Mouse (Mus musculus) CH12.LX (cell line): ENCODE results near the gene Zfp423.

Source experiments
- CTCF ChIP-seq, 2 experiments: IDR thresholded peaks in 1 of 2; conservative IDR thresholded peaks in 1 of 2; 2 replicates each; pipeline ENCODE4 v1.5.1; 2011 to 2012; ENCODE audit warnings: low read depth in 2 of 2, low read length in 2 of 2, improper control_type of control experiment in 1 of 2, inconsistent platforms in 1 of 2, mild to moderate bottlenecking in 1 of 2, moderate library complexity in 1 of 2
- E2F4 ChIP-seq: IDR thresholded peaks from 2 replicates; pipeline ENCODE4 v1.6.1; 2011; ENCODE audit warnings: low read depth, low read length, improper control_type of control experiment; ENCODE audit not compliant: insufficient replicate concordance
- EP300 ChIP-seq: IDR thresholded peaks from 2 replicates; pipeline ENCODE4 v1.6.1; 2011; ENCODE audit warnings: low read length, improper control_type of control experiment
- ETS1 ChIP-seq: conservative IDR thresholded peaks from 2 replicates; pipeline ENCODE4 v1.6.1; 2012; ENCODE audit warnings: low read depth, mild to moderate bottlenecking, inconsistent platforms, low read length, improper control_type of control experiment, moderate library complexity
- MAFK ChIP-seq: IDR thresholded peaks from 2 replicates; pipeline ENCODE4 v1.6.1; 2011; ENCODE audit warnings: low read length, improper control_type of control experiment; ENCODE audit not compliant: insufficient replicate concordance
- MXI1 ChIP-seq: IDR thresholded peaks from 2 replicates; pipeline ENCODE4 v1.6.1; 2011; ENCODE audit warnings: mild to moderate bottlenecking, low read depth, low read length, improper control_type of control experiment
- POLR2A ChIP-seq: IDR thresholded peaks from 2 replicates; pipeline ENCODE4 v1.6.1; 2011; ENCODE audit warnings: low read depth, mild to moderate bottlenecking, improper control_type of control experiment, low read length
- POLR2AphosphoS2 ChIP-seq: IDR thresholded peaks from 2 replicates; pipeline ENCODE4 v1.6.1; 2011; ENCODE audit warnings: low read depth, low read length, improper control_type of control experiment
- USF2 ChIP-seq: conservative IDR thresholded peaks from 2 replicates; pipeline ENCODE4 v1.6.1; 2011; ENCODE audit warnings: low read depth, low read length, improper control_type of control experiment
- ZC3H11A ChIP-seq: IDR thresholded peaks from 2 replicates; pipeline ENCODE4 v1.6.1; 2012; ENCODE audit warnings: low read depth, mild to moderate bottlenecking, inconsistent platforms, low read length, improper control_type of control experiment

- TF ChIP-seq CTCF (conservative IDR thresholded peaks at IDR 0.05 in 1 of 2, IDR thresholded peaks at IDR 0.05 in 1 of 2; ENCODE audit: low read depth in 2 of 2, low read length in 2 of 2), result no peak
- TF ChIP-seq ETS1, result no peak
- no peak for TF ChIP-seq MXI1
- TF ChIP-seq MAFK, result no peak
- no peak for TF ChIP-seq POLR2A
- TF ChIP-seq POLR2AphosphoS2, result no peak
- no peak for TF ChIP-seq EP300
- TF ChIP-seq E2F4, result no peak
- TF ChIP-seq ZC3H11A, result no peak
- TF ChIP-seq USF2, result no peak
Observed at GRCm38 (mm10) chr8:87716726-87717248, 242.6 kb downstream of the Zfp423 start.
